Mouse (Mus musculus): ENCODE measurements around the gene Cd80.
"Not testable (repeated sequence)": the region's sequence is repeated elsewhere in the genome, so short reads cannot be mapped to it uniquely, and the experiment has no call there.

The Cd80 gene

GRCm38 (mm10) chr16:38474677-38475286 is 19.4 kb downstream of the Cd80 start:
- DNase-seq: no peak

DNA sequence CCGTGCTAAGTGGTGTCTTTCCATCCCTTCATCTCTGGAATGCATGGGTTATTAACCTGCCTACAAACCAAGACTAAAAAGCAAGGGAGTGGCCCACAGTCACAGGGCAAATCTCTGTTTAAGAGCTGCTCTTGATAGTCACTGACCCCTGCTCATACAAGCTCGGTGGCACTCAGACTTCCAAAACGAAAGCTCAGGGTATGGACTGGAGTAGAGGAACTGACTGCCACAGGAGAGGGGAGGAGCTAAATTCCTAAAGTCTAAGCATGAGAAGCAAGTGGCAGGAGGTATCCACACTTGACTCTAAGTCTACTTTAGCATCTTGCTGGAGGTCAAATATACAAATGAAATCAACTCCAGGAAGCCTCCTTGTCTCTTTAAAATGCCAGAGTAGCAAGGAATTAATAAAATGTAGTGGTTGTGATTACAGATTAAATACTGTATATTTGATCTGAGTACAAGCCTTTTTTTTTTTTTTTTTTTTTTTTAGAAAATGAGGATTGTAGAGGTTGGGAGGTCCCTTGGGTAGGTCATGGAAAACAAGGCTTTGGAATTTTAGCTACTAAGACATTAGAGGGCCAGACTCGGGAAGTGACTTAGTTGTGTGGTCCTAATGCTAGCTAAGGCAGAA is 20.4 kb downstream of the Cd80 start:
- no peak for DNase-seq

GRCm38 (mm10) chr16:38476312-38477240 is 21.2 kb downstream of the Cd80 start:
- DNase-seq: peak; percentile 25

- not testable (repeated sequence) for DNase-seq
Measured at GRCm38 (mm10) chr16:38477241-38477608, 21.9 kb downstream of the Cd80 start.

DNA sequence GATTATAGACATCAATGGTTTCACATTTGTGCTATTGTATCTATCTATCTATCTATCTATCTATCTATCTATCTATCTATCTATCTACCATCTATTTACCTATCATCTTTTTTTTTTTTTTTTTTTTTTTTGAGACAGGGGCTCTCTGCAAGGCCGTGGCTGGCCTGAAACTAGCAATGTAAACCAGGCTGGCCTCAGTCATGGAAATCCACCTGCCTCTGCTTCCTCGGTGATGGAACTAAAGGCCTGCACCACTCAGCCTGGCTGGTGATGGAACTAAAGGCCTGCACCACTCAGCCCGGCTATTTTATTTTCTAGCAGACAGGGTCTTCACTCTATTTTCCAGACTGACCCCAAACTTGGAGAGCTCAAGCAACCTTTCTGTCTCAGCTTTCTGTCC is 22.9 kb downstream of the Cd80 start:
- no peak for DNase-seq

DNA sequence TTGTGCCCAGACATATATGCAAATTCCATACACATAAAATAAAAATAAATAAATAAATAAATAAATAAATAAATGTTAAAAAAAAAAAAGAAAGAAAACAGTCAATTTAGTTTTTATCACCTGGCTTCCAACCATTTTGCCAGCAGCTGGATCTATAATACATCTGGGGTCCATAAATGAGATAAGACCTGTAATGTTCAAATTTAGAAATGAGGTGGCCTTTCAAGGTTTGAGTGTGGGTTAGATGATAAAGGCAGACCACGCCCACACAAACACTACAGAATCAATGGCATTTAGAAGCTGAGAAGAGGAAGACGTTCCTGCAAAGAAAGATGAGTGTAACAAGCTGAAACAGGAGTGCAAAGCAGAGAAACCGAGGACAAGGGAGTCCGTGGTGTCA is 26.0 kb downstream of the Cd80 start:
- no peak for DNase-seq

DNA sequence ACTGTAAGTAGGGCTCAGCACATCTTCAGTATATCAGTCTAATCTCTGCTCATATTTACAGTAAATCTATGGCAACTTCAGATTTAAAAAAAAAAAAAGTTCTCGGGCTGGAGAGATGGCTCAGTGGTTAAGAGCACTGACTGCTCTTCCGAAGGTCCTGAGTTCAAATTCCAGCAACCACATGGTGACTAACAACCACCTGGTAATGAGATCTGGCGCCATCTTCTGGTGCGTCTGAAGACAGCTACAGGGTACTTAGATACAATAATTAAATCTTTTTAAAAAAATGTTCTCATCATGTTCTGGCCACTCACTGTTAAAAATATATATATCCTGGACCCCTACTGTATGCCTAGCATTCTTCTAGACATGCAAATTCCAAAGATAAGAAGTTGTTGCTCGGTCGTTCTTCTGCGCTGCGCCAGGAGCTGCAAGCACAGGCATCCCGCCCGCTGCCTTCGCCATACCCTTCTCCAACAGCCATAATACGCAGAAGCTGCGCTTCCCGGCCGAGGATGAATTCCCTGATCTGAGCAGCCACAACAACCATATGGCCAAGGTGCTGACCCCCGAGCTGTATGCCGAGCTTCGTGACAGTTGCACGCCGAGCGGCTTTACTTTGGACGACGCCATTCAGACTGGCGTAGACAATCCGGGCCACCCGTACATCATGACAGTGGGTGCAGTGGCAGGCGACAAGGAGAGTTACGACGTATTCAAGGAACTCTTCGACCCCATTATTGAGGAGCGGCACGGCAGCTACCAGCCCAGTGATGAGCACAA is 27.6 kb downstream of the Cd80 start:
- DNase-seq: no peak

- no peak for DNase-seq
Measured at GRCm38 (mm10) chr16:38483582-38484309, 28.4 kb downstream of the Cd80 start.

DNA sequence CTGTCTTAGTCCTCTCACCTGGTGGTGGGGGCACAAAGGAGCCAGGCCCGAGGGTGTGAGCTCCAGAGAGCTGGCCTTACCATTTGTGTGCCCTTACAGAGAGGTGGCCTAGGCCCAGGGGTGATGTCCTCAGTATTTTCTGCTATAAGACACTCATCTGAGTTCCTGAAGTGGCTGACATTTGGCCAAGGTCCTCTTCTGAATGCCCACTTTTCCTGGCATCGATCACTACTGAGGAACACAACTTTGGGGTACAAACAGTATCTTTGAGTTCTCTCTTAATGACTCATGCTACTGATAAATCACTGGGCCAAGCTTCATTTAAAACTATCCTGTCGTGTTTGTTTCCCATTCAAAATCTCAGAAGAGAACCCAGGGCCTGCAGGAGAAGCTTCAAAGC is 37.2 kb downstream of the Cd80 start:
- no peak for DNase-seq

DNA sequence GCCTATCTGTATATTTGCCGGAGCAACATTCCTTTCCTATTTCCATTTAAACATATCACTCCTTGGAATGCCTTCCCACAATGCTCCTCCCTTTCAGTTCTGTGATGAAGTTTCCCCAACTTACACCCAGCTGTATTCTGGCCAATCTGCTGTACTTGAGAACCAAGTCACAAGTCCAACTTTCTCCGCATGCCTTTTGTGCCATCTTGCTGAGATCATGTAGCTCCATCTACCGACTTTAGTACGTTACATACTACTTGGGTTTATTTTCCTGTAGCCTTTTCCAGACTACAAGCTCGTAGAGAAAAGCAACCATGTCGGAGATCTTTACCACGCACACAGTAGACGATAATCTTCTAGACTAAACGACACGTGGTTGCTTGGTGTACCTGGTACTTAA is 38.5 kb downstream of the Cd80 start:
- DNase-seq: no peak

DNA sequence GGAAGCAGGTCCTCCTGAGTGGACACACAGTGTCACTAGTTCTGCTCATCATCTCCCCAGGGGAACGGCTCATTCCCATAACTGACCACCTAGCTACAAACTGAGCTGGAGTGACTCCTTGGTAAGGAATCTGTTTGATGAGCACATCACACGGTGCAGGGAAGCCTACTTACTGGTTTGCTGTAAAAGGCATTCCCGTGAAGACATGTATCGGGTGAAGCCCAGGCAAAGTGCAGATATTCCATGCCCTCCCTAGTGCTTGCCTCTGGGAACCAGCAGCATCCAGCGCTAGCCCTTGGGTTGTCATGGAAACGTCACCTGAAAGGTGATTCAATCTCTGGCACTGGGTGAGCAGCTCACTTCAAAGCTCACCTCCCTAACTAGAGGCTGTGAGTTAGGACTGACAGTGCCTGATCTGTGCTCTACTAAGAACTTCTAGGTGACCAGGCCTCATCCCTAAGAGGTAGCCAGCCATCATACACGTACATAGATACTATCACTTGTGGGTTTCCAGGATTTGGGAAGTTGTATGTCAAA is 41.3 kb downstream of the Cd80 start:
- no peak for DNase-seq

- DNase-seq: no peak
Measured at GRCm38 (mm10) chr16:38502469-38502868, 47.1 kb downstream of the Cd80 start.

GRCm38 (mm10) chr16:38503528-38503927 is 48.2 kb downstream of the Cd80 start:
- DNase-seq: no peak

GRCm38 (mm10) chr16:38506041-38506634 is 50.8 kb downstream of the Cd80 start:
- peak; percentile 32 for DNase-seq

DNA sequence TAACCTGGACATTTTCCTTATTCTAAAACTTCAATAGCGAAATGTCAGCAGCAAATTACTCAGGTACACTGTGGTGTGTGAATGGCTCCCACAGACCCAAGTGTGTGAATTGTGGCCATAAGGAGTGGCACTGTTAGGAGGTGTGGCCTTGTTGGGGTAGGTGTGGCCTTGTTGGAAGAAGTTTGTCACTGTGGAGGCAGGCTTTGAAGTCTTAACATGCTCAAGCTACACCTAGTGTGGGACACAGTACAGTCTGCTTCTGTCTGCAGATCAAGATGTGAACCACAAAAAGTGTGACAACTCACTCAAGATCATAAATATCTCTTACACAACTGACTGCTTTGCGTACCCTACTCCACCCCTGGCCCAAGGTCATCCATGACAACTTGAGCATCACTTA is 55.5 kb downstream of the Cd80 start:
- no peak for DNase-seq

DNA sequence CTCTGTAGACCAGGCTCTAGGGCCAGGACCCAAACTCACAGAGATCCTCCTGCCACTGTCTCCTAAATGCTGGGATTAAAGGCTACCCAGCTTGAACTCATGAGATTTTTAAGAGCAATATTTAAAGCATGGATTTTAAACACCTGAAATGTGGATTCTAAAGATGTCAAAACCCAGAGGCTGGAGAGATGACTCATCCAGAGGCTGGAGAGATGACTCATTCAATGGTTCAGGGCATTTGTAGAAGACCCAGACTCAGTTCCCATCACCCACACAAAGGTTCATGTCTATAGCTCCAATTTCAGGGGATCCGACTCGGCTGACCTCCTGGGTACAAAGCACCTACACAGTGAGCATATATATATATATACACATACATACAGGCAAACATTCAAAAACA is 63.8 kb downstream of the Cd80 start:
- DNase-seq: no peak

DNA sequence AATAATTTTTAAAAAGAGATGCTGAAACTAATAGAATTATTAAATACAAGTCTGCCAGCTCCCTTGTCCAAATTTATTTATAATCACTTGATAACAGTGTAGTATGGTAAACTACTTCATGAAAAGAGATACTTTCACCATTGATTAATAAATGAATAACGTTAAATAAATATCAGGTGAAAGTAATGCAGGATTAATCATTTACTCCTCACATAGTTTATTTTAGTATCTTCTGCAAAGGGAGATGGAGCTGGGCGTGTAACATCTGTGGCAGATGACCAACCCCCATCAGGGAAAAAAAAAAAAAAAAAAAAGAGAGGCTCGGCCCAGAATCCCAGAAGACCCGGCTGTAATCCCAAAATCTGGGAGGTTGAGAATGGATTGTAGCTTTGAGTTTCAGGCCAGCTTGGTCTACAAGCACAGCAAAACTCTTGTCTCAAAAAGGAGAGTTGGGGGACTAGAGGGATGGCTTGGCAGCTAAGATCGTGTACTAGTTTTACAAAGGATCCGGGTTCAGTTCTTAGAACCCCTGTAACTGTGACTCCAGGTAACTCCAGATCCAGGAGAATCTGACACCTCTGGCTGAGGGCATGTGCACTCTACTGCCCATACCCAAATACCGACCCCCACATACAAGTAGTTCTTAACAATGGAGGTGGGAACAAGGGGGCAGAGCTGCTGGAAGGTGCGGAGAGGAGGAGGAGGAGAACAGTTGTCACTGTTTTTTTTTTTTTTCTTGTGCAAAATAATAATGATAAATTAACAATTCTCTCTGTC is 66.0 kb downstream of the Cd80 start:
- no peak for DNase-seq

DNA sequence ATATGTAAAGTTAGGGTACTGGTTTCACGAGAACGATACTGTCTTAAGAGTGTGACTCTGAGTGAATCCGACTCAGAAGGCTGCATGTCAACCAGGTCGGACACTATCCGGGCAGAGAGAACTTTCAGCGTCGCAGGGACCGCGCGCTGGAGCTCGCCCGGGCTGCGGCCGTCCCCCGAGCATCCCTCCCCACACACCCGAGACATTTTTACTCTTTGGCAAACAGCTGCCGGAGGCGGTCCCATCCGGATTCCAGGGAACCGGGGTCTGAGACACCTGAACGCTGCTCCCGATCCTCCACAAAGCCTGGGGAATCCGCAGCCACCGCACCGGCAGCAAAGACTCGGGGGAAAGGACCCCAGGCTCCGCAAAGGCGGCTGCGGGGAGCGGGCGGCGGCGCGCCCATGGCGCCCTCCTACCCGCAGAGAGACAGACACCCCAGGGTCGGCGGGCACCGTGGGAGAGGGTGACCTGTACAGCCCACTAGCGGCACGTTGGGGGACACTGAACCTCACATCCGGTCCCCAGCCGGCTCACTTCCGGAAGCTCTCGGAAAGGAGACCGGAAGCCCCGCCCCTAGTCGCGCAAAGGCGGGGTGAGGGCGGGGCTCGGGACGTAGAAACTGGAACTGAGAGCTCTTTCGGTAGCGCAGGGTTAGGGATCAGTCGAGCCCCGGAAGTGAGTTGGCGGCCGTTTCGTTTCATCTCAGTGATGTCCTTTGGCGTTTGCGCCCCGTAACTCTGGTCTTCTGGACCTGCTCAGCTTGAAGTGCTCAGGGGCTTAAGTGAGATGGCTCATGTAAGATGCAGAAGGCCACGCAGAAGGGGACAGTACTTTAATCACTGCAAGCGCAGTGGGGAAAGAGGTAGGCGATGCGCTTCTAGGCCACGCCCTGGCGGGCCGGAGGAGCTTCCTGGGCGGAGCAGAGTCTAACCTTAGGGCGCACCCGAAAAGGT is 67.0 kb downstream of the Cd80 start, which contains the start of gene Timmdc1:
Gene Timmdc1, minus strand, starts transcription at position 535 of the 956 bp plus-strand sequence.
- peak; percentile 97 for DNase-seq

GRCm38 (mm10) chr16:38526264-38526663 is 70.9 kb downstream of the Cd80 start:
- no peak for DNase-seq

Data from layer of hippocampus, adult 9-11 months (tissue).